Mouse (Mus musculus) heart, postnatal 0 days (tissue): ENCODE results near the gene Gpx4. TPM values are rescaled to one million over a fixed set of nuclear protein-coding genes. Genes with fewer than 3 reads are reported as not detected.

Experiments used
- ATAC-seq: fragments of 200-750 bp; cut with Nextera tagmentation; 2 replicates; pipeline ENCODE4 v1.8.0; 2017; ENCODE audit warnings: low read depth, moderate number of reproducible peaks, moderate library complexity; ENCODE audit not compliant: insufficient read depth
- DNase-seq: peaks from one replicate; pipeline ENCODE4 v3.0.0-alpha.2; 2016; ENCODE audit warnings: low spot score
- H3K27ac ChIP-seq: fragments of 300-500 bp; sonication (generic); 2 replicates; pipeline ENCODE4 v1.5.1; 2014; ENCODE audit warnings: low read depth, mild to moderate bottlenecking
- H3K27me3 ChIP-seq: fragments of 300-500 bp; sonication (generic); 2 replicates; pipeline ENCODE4 v1.6.1; 2014; ENCODE audit warnings: low read length, mixed read lengths; ENCODE audit not compliant: control insufficient read depth, insufficient read depth
- H3K36me3 ChIP-seq: fragments of 300-500 bp; sonication (generic); replicated peaks from 2 replicates; pipeline ENCODE4 v1.6.1; 2014; ENCODE audit warnings: low read length, mixed read lengths; ENCODE audit not compliant: control insufficient read depth, insufficient read depth
- H3K4me1 ChIP-seq: fragments of 300-500 bp; sonication (generic); 2 replicates; pipeline ENCODE4 v1.6.1; 2014; ENCODE audit warnings: antibody characterized with exemption; ENCODE audit not compliant: control insufficient read depth, insufficient read depth
- H3K4me2 ChIP-seq: fragments of 300-500 bp; sonication (generic); 2 replicates; pipeline ENCODE4 v1.6.1; 2014; ENCODE audit warnings: low read depth, mild to moderate bottlenecking, low read length, moderate library complexity
- H3K4me3 ChIP-seq: fragments of 300-500 bp; sonication (generic); 2 replicates; pipeline ENCODE4 v1.5.1; 2014; ENCODE audit warnings: low read depth, low read length
- H3K9ac ChIP-seq: fragments of 300-500 bp; sonication (generic); replicated peaks from 2 replicates; pipeline ENCODE4 v1.6.1; 2014; ENCODE audit warnings: low read depth, low read length, mixed read lengths
- H3K9me3 ChIP-seq: fragments of 300-500 bp; sonication (generic); replicated peaks from 2 replicates; pipeline ENCODE4 v1.6.1; 2016; ENCODE audit warnings: low read length; ENCODE audit not compliant: control insufficient read depth
- CTCF ChIP-seq: IDR thresholded peaks from 2 replicates; pipeline ENCODE4 v1.5.1; 2016; ENCODE audit warnings: antibody characterized with exemption, control low read depth, low read depth
- EP300 ChIP-seq: IDR thresholded peaks from 2 replicates; pipeline ENCODE4 v1.6.1; 2016; ENCODE audit warnings: antibody characterized with exemption, low read depth
- WGBS: fragments of 180-500 bp; shearing (Covaris S2); extraction: QIAGEN DNeasy Blood & Tissue Kit; methylation state at CpG from one replicate; pipeline ENCODE4 v1.1.7; 2014; 5-methylcytosine and 5-hydroxymethylcytosine counted together
- polyA plus RNA-seq: library from polyadenylated mRNA; unstranded; fragments of >200 nt; fragmentation: Nextera tagmentation; extraction: Ambion mirVana; gene quantifications from 2 replicates; pipeline ENCODE4 v1.2.1, GENCODE M21; 2015
- total RNA-seq: library from RNA; depleted of rRNA; stranded (reverse); fragments of >200 nt; gene quantifications from 2 replicates; pipeline ENCODE4 v1.2.3, GENCODE M21; 2014; ENCODE audit warnings: low replicate concordance

Gene Gpx4
- total and polyA plus RNA-seq, 2 experiments from 2014 or later = 500 to 874 TPM

DNA sequence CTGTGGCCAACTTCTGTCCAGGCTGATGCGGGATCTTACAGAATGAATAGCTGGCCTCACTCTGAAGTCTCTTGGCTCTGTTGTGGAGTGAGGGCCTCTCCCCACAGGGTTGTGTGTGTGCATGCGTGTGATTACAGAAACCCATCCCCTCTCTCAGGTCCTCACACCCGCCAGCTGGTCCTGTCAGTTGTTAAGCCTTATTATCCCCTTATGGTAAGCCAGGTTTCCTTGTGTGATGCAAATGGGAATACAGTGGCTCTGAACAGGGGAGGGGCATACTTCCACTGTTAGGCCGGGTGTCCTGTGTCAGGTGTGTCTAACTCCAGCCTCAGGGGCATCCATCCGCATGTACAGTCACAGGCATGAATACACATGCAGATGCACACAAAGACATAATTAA, 1.2 kb upstream of the Gpx4 start:
- H3K36me3 ChIP-seq = no peaks in the 10 kb centered on the region
- WGBS = 84% methylated on average over 5 of the region's 5 CpGs
- H3K4me2 ChIP-seq = no peak overlapping the region
- no peak overlapping the region for H3K27ac ChIP-seq
- H3K4me1 ChIP-seq = no peaks in the 10 kb centered on the region; the same call in 1 of the 2 replicates
- TF ChIP-seq EP300 (no peak), CTCF (no peak)
- H3K4me3 ChIP-seq = no peak overlapping the region
- no peak for DNase-seq
- H3K9me3 ChIP-seq = no peaks in the 10 kb centered on the region
- no peak for ATAC-seq
- H3K27me3 ChIP-seq = no peaks in the 10 kb centered on the region
- H3K9ac ChIP-seq = no peak overlapping the region

DNA sequence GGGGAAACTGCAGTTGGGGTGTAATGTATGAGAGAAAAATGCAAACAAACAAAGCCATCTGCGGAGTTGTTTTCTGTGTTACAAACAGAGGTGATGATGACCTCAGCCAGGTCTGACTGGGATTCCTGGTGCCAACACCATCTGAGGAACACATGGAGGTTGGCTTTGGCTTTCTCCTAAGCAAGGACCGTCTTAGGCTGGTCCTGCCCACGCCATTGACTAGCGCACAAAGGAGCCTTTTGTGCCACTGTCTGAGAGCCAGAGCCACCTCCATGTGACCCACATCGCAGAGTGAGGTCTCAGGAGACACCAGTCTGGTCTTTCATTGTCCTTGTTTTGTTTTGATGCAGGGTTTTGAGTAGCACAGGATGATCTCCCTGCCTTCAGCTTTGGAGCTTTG, 1.4 kb downstream of the Gpx4 start:
- H3K4me3 ChIP-seq = no peak overlapping the region
- DNase-seq = no peak
- no peaks in the 10 kb centered on the region for H3K36me3 ChIP-seq
- H3K4me2 ChIP-seq = no peak overlapping the region
- H3K27me3 ChIP-seq = no peaks in the 10 kb centered on the region
- TF ChIP-seq EP300 (no peak), CTCF (no peak)
- ATAC-seq = no peak
- no peaks in the 10 kb centered on the region for H3K9me3 ChIP-seq
- peaks cover 7% of the 10 kb centered on the region for H3K4me1 ChIP-seq
- H3K9ac ChIP-seq = no peak overlapping the region
- 31% methylated on average over 5 of the region's 5 CpGs for WGBS
- no peak overlapping the region for H3K27ac ChIP-seq

DNA sequence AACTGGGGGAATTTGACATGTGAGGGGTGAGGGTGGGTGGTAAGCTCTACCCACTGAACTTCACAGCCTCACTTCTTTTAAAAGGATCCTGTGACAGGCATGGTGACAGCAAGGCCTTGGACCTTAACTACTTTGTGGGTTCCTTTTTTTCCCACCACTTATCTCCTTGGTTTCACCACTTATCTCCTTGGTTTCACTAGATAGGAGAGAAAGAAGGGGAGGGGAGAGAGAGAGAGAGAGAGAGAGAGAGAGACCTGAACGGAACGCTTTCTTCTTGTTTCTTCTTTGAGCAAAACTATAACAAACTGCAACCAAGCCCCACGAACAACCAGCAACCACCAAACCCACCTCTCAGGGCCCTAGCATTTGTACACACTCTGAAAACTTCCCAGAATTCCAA, 1.9 kb downstream of the Gpx4 start:
- H3K4me1 ChIP-seq = peaks cover 7% of the 10 kb centered on the region
- ATAC-seq (no peak), DNase-seq (no peak)
- no peak overlapping the region for H3K4me2 ChIP-seq
- H3K27ac ChIP-seq = no peak overlapping the region
- H3K36me3 ChIP-seq = no peaks in the 10 kb centered on the region
- H3K4me3 ChIP-seq = no peak overlapping the region
- H3K9me3 ChIP-seq = no peaks in the 10 kb centered on the region
- TF ChIP-seq CTCF = no peak
- no peaks in the 10 kb centered on the region for H3K27me3 ChIP-seq
- WGBS = 55% methylated on average over 3 of the region's 3 CpGs
- no peak overlapping the region for H3K9ac ChIP-seq

DNA sequence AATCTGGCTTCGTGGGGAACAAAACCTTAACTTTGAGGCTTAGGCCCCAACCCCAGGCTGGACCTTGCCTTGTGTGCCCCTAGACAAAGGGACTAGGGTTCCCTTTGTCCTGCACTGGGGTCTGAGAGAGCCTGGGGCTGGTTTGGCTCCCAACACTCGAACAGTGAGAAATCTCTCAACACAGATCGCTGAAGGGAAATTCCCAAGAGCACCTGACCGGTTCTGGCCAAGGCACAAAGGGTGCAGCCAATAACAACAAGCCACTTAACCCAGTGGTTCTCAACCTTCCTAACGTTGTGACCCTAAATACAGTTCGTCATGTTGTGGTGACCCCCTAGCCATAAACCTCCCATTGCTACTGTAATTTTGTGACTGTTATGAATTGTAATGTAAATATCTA, 3.3 kb downstream of the Gpx4 start:
- Histone ChIP-seq H3K27ac (0 out of 2 replicates have a peak overlapping the region, but pooled peaks have one; percentile 11), H3K4me2 (no peak overlapping the region), H3K9ac (0 out of 2 replicates have a peak overlapping the region, but pooled peaks have one; percentile 1), H3K36me3 (peaks cover under 1% of the 10 kb centered on the region), H3K27me3 (no peaks in the 10 kb centered on the region), H3K9me3 (no peaks in the 10 kb centered on the region), H3K4me3 (no peak overlapping the region), H3K4me1 (peaks cover 16% of the 10 kb centered on the region)
- 40% methylated on average over 6 of the region's 6 CpGs for WGBS
- no peak for DNase-seq
- ATAC-seq = no peak
- TF ChIP-seq CTCF (no peak), EP300 (no peak)

DNA sequence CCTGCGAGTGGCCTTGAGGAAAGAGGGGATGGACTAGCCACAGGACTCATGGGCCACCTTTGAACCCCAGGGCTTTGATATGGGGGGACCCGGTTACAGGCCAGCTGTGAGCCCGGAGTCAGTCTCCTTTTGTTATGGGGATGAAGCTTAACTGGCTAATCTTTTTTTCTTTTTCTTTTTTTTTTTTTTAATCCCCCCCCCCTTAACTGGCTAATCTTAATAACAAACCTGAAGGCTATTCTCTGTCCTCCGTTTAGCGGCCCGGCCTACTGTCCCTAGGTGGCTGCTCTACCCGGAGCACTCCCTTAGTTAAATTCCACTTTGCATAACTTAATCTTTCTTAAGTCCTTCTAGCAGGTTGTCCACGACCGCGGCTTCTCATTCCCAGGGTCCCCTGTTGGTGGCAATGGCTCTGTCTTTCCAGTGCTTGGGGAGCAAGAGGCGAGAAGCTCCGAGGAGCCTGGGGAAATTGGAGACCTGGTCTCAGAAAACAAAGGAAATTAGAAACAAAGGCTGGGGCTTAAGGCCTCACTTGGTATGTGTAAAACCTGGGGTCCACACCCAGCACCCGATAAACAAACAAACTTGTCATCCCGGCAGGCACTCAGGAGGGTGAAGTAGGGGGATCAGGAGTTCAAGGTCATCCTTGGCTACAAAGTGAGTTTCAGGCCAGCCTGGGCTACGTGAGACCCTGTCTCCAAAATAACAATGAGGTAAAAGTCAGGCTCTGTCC, 4.1 kb downstream of the Gpx4 start:
- Histone ChIP-seq H3K4me1 (peaks cover 18% of the 10 kb centered on the region), H3K4me3 (no peak overlapping the region), H3K27ac (peak overlapping the region; percentile 69), H3K27me3 (no peaks in the 10 kb centered on the region), H3K4me2 (no peak overlapping the region), H3K9ac (no peak overlapping the region), H3K9me3 (no peaks in the 10 kb centered on the region), H3K36me3 (peaks cover 8% of the 10 kb centered on the region)
- no peak for ATAC-seq
- WGBS = 46% methylated on average over 15 of the region's 15 CpGs
- no peak for DNase-seq
- no peak for TF ChIP-seq CTCF
- no peak for TF ChIP-seq EP300
